Mouse (Mus musculus) lung, embryonic 16.5 days (tissue): ENCODE results near the gene Serp2. TPM values are rescaled to one million over a fixed set of nuclear protein-coding genes. Genes with fewer than 3 reads are reported as not detected.

ENCODE experiments used
- ATAC-seq: fragments of 200-750 bp; cut with Nextera tagmentation; 2 replicates; pipeline ENCODE4 v1.8.0; 2017; ENCODE audit warnings: low read depth, mild to moderate bottlenecking, moderate library complexity
- H3K27ac ChIP-seq: fragments of 300-500 bp; sonication (generic); 2 replicates; pipeline ENCODE4 v1.5.1; 2014; ENCODE audit warnings: mild to moderate bottlenecking, control low read depth, low read length
- H3K27me3 ChIP-seq: fragments of 300-500 bp; sonication (generic); 2 replicates; pipeline ENCODE4 v1.6.1; 2014; ENCODE audit warnings: low read depth, low read length, mixed read lengths; ENCODE audit not compliant: control insufficient read depth, insufficient read depth
- H3K36me3 ChIP-seq: fragments of 300-500 bp; sonication (generic); 2 replicates; pipeline ENCODE4 v1.6.1; 2014; ENCODE audit warnings: low read length; ENCODE audit not compliant: control insufficient read depth, insufficient read depth
- H3K4me1 ChIP-seq: fragments of 300-500 bp; sonication (generic); replicated peaks from 2 replicates; pipeline ENCODE4 v1.6.1; 2014; ENCODE audit warnings: low read length, mixed read lengths; ENCODE audit not compliant: control insufficient read depth, insufficient read depth
- H3K4me2 ChIP-seq: fragments of 300-500 bp; sonication (generic); 2 replicates; pipeline ENCODE4 v1.6.1; 2014; ENCODE audit warnings: low read depth, low read length, control low read depth
- H3K4me3 ChIP-seq: fragments of 300-500 bp; sonication (generic); 2 replicates; pipeline ENCODE4 v1.5.1; 2014; ENCODE audit warnings: mild to moderate bottlenecking, low read length, control low read depth
- H3K9ac ChIP-seq: fragments of 300-500 bp; sonication (generic); 2 replicates; pipeline ENCODE4 v1.6.1; 2014; ENCODE audit warnings: low read length, control low read depth
- H3K9me3 ChIP-seq: fragments of 300-500 bp; sonication (generic); 2 replicates; pipeline ENCODE4 v1.6.1; 2016; ENCODE audit warnings: low read length; ENCODE audit not compliant: control insufficient read depth
- WGBS: fragments of 180-500 bp; shearing (Covaris S2); extraction: QIAGEN DNeasy Blood & Tissue Kit; methylation state at CpG from one replicate; pipeline ENCODE4 v1.1.7; 2014; 5-methylcytosine and 5-hydroxymethylcytosine counted together
- polyA plus RNA-seq: library from polyadenylated mRNA; unstranded; fragments of >200 nt; fragmentation: Nextera tagmentation; extraction: Ambion mirVana; gene quantifications from 2 replicates; pipeline ENCODE4 v1.2.1, GENCODE M21; 2015

Serp2 gene
- polyA plus RNA-seq, 1 experiment from 2014 or later = 6.3 TPM

- no peaks in the 10 kb centered on the region for H3K36me3 ChIP-seq
- H3K4me3 ChIP-seq = no peak overlapping the region
- no peak overlapping the region for H3K27ac ChIP-seq
- H3K9ac ChIP-seq = no peak overlapping the region
- 91% methylated on average over 3 of the region's 3 CpGs for WGBS
- H3K4me1 ChIP-seq = peaks cover 9% of the 10 kb centered on the region
- no peaks in the 10 kb centered on the region for H3K27me3 ChIP-seq
- no peak for ATAC-seq
- H3K9me3 ChIP-seq = no peaks in the 10 kb centered on the region
- no peak overlapping the region for H3K4me2 ChIP-seq
Observed at GRCm38 (mm10) chr14:76521308-76521707, 35.4 kb downstream of the Serp2 start.

- Histone ChIP-seq H3K9me3 (no peaks in the 10 kb centered on the region), H3K4me1 (peaks cover 11% of the 10 kb centered on the region), H3K4me2 (no peak overlapping the region), H3K27me3 (no peaks in the 10 kb centered on the region), H3K4me3 (no peak overlapping the region), H3K27ac (no peak overlapping the region), H3K36me3 (no peaks in the 10 kb centered on the region), H3K9ac (no peak overlapping the region)
- ATAC-seq = peak; percentile 37
- 16% methylated on average over 4 of the region's 4 CpGs for WGBS
Observed at GRCm38 (mm10) chr14:76520606-76521005, 36.1 kb downstream of the Serp2 start.

- H3K36me3 ChIP-seq = no peaks in the 10 kb centered on the region
- no peaks in the 10 kb centered on the region for H3K9me3 ChIP-seq
- ATAC-seq = no peak
- no peak overlapping the region for H3K9ac ChIP-seq
- H3K27ac ChIP-seq = no peak overlapping the region
- H3K27me3 ChIP-seq = no peaks in the 10 kb centered on the region
- H3K4me3 ChIP-seq = no peak overlapping the region
- 67% methylated on average over 5 of the region's 5 CpGs for WGBS
- H3K4me1 ChIP-seq = peaks cover 25% of the 10 kb centered on the region
- no peak overlapping the region for H3K4me2 ChIP-seq
Observed at GRCm38 (mm10) chr14:76518217-76518616, 38.5 kb downstream of the Serp2 start.

GRCm38 (mm10) chr14:76515620-76516019, 41.1 kb downstream of the Serp2 start:
- Histone ChIP-seq H3K4me3 (no peak overlapping the region), H3K9me3 (no peaks in the 10 kb centered on the region), H3K4me1 (peaks cover 29% of the 10 kb centered on the region), H3K4me2 (no peak overlapping the region), H3K36me3 (no peaks in the 10 kb centered on the region), H3K9ac (no peak overlapping the region), H3K27ac (no peak overlapping the region), H3K27me3 (no peaks in the 10 kb centered on the region)
- ATAC-seq = no peak
- WGBS = 66% methylated on average over 7 of the region's 7 CpGs

GRCm38 (mm10) chr14:76514050-76514585, 42.6 kb downstream of the Serp2 start:
- Histone ChIP-seq H3K4me1 (peaks cover 28% of the 10 kb centered on the region), H3K4me3 (no peak overlapping the region), H3K4me2 (no peak overlapping the region), H3K27me3 (no peaks in the 10 kb centered on the region), H3K9me3 (no peaks in the 10 kb centered on the region), H3K27ac (no peak overlapping the region), H3K36me3 (peaks cover 3% of the 10 kb centered on the region; the same call in 1 of the 2 replicates), H3K9ac (no peak overlapping the region)
- WGBS = 40% methylated on average over 6 of the region's 6 CpGs
- ATAC-seq = no peak

- peaks cover 3% of the 10 kb centered on the region; the same call in 1 of the 2 replicates for H3K36me3 ChIP-seq
- H3K9me3 ChIP-seq = no peaks in the 10 kb centered on the region
- 30% methylated on average over 11 of the region's 11 CpGs for WGBS
- H3K27me3 ChIP-seq = no peaks in the 10 kb centered on the region
- peak overlapping the region; percentile 17; the same call in 1 of the 2 replicates for H3K27ac ChIP-seq
- peak; percentile 19; the same call in 1 of the 2 replicates for ATAC-seq
- H3K9ac ChIP-seq = peak overlapping the region; percentile 30; the same call in 1 of the 2 replicates
- no peak overlapping the region for H3K4me3 ChIP-seq
- no peak overlapping the region; the same call in 1 of the 2 replicates for H3K4me2 ChIP-seq
- peaks cover 26% of the 10 kb centered on the region for H3K4me1 ChIP-seq
Observed at GRCm38 (mm10) chr14:76513395-76514049, 43.2 kb downstream of the Serp2 start.

- no peak overlapping the region for H3K9ac ChIP-seq
- peaks cover 28% of the 10 kb centered on the region for H3K4me1 ChIP-seq
- H3K4me2 ChIP-seq = no peak overlapping the region
- H3K36me3 ChIP-seq = peaks cover 16% of the 10 kb centered on the region
- no peaks in the 10 kb centered on the region for H3K9me3 ChIP-seq
- no peak overlapping the region for H3K27ac ChIP-seq
- no peak overlapping the region for H3K4me3 ChIP-seq
- 81% methylated on average over 7 of the region's 7 CpGs for WGBS
- no peak for ATAC-seq
- no peaks in the 10 kb centered on the region for H3K27me3 ChIP-seq
Observed at GRCm38 (mm10) chr14:76511971-76512370, 44.7 kb downstream of the Serp2 start.

GRCm38 (mm10) chr14:76508701-76509100, 48.0 kb downstream of the Serp2 start:
- Histone ChIP-seq H3K27ac (no peak overlapping the region), H3K9me3 (no peaks in the 10 kb centered on the region), H3K4me1 (peaks cover 19% of the 10 kb centered on the region), H3K4me3 (no peak overlapping the region), H3K27me3 (no peaks in the 10 kb centered on the region), H3K4me2 (no peak overlapping the region), H3K9ac (no peak overlapping the region), H3K36me3 (peaks cover 24% of the 10 kb centered on the region)
- no peak for ATAC-seq
- 67% methylated on average over 10 of the region's 10 CpGs for WGBS

GRCm38 (mm10) chr14:76507804-76508500, 48.7 kb downstream of the Serp2 start:
- no peak for ATAC-seq
- Histone ChIP-seq H3K4me2 (peak overlapping the region; percentile 92; the same call in 1 of the 2 replicates), H3K9ac (no peak overlapping the region), H3K4me1 (peaks cover 18% of the 10 kb centered on the region; the same call in 1 of the 2 replicates), H3K9me3 (no peaks in the 10 kb centered on the region), H3K27me3 (no peaks in the 10 kb centered on the region), H3K27ac (peak overlapping the region; percentile 2), H3K4me3 (peak overlapping the region; percentile 90), H3K36me3 (peaks cover 24% of the 10 kb centered on the region)
- WGBS = 69% methylated on average over 9 of the region's 9 CpGs
